Mouse (Mus musculus): ENCODE results near the gene Olfr1006.
"Not testable (repeated sequence)": the region's sequence is repeated elsewhere in the genome, so short reads cannot be mapped to it uniquely, and the experiment has no call there.

The Olfr1006 gene

DNA sequence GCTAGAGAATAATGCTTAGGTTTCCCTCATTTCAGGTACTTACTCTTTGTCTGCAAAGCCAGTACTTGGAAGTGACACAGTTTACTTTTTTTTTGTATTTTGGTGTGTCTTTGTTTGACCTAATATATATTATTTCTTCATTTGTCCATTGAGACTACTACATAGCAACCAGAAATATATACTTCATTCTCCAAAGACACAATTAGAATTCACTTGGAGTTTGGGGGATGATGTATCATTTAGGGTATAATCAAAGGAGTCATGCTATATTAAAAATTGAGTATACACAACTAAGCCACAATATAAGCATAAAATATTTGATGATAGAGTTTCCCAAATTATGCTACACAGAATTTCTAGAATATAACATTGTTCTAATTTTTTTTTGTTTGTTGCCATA is at the start of gene Olfr1006:
Gene Olfr1006 (minus strand): TSS at position 101 of the 400 bp plus-strand sequence.
- in situ Hi-C loops (cut with MboI; ENCODE audit: low pct_unique_long_range_greater_than_20kb in 1 of 2, low sequenced_read_pairs in 2 of 2, unreplicated experiment in 1 of 2): no loop called here

DNA sequence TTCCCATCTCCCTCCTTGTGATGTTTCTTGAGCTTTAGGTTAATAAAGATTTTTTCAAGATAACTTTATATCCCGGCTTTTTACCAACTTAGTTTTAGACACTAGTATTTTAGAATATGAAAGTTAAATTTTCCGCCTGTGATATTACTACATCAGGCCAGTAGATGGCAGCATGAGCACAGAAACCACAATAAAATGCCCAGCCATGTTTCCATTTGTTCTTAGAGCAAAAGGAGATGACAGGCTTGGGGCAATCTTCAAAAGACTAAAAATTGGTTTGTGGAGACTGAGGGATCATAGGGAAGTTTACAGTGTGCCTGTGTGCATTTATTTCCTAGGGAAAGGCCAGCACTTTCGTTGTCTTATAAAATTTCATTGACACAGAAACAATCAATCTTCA is 47.2 kb upstream of the Olfr1006 start:
- in situ Hi-C loops (cut with MboI; ENCODE audit: low pct_unique_long_range_greater_than_20kb in 1 of 2, low sequenced_read_pairs in 2 of 2, unreplicated experiment in 1 of 2): no loop called here

- in situ Hi-C loops (cut with MboI; ENCODE audit: low pct_unique_long_range_greater_than_20kb in 1 of 2, low sequenced_read_pairs in 2 of 2, unreplicated experiment in 1 of 2): loop anchor here in 1 of 2 experiments (25.0 kb wide), 1 partner anchor 747 kb away; the partner anchor contains the start of genes Olfr1065 and Olfr1066
These were observed 36.6 kb upstream of the Olfr1006 start, which contains the start of gene Olfr1009 for GRCm38 (mm10) chr2:85715119-85715518. Gene Olfr1009, plus strand, starts transcription at chr2:85715419.

GRCm38 (mm10) chr2:85711159-85711558 is 32.6 kb upstream of the Olfr1006 start:
- in situ Hi-C loops (cut with MboI; ENCODE audit: low pct_unique_long_range_greater_than_20kb in 1 of 2, low sequenced_read_pairs in 2 of 2, unreplicated experiment in 1 of 2): loop anchor here in 1 of 2 experiments (25.0 kb wide), 1 partner anchor 751 kb away; the partner anchor contains the start of genes Olfr1065 and Olfr1066

DNA sequence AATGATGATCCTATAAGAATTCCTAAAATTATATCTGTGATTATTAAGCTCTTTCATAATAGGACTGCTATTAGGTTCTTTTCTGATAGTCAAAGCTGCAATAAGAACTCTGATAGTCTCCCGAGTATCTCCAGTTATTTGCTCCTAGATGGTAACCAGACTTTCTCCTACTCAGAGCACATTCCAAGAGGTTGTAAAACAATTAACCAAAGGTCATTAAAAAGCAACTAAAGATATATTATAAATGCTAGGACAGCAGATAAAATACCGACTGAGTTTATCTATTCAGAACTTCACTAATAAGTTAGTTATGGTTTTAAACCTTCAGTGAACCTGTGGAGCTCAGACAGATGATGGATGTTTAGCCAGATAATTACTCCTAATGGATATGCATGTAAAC is 32.1 kb upstream of the Olfr1006 start:
- in situ Hi-C loops (cut with MboI; ENCODE audit: low pct_unique_long_range_greater_than_20kb in 1 of 2, low sequenced_read_pairs in 2 of 2, unreplicated experiment in 1 of 2): loop anchor here in 1 of 2 experiments (25.0 kb wide), 1 partner anchor 752 kb away; the partner anchor contains the start of genes Olfr1065 and Olfr1066

DNA sequence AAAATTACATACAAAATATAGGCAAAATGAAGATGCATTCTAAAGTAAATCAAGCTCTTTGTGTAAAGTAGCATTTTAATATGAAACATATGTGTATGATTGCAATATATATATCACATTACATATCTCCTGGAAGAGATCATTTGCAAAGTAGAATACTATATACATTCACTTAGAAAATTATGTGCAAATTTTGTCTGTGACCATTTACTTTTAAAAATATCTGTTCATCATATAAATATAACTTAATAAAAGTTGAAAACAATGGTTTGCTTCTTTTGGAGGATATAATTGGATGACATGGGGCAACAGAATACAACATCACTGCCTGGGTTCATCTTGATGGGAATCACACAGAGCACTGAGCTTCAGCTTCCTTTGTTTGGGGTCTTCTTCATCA is 10.6 kb upstream of the Olfr1006 start, which contains the start of gene Olfr1008:
Gene Olfr1008 (plus strand): TSS at position 301 of the 400 bp plus-strand sequence.
- in situ Hi-C loops (cut with MboI; ENCODE audit: low pct_unique_long_range_greater_than_20kb in 1 of 2, low sequenced_read_pairs in 2 of 2, unreplicated experiment in 1 of 2): no loop called here

GRCm38 (mm10) chr2:85664355-85664754 is 14.2 kb downstream of the Olfr1006 start, which contains the start of gene Olfr154:
Gene Olfr154, minus strand, starts transcription at chr2:85664455.
- in situ Hi-C loops (cut with MboI; ENCODE audit: low pct_unique_long_range_greater_than_20kb in 1 of 2, low sequenced_read_pairs in 2 of 2, unreplicated experiment in 1 of 2): not testable (repeated sequence)

- in situ Hi-C loops (cut with MboI; ENCODE audit: low pct_unique_long_range_greater_than_20kb in 1 of 2, low sequenced_read_pairs in 2 of 2, unreplicated experiment in 1 of 2): no loop called here
These were observed 28.0 kb downstream of the Olfr1006 start, which contains the start of gene Olfr1002 for GRCm38 (mm10) chr2:85650604-85651003. Gene Olfr1002, minus strand, starts transcription at chr2:85650704.

All from mouse embryonic stem cell (cell line).